Mouse (Mus musculus) intestine, embryonic 15.5 days (tissue): ENCODE results near the gene Samd4. TPM values are rescaled to one million over a fixed set of nuclear protein-coding genes. Genes with fewer than 3 reads are reported as not detected.

Experiments used
- ATAC-seq: fragments of 200-750 bp; cut with Nextera tagmentation; 2 replicates; pipeline ENCODE4 v1.8.0; 2017; ENCODE audit warnings: moderate TSS enrichment, moderate library complexity
- H3K27ac ChIP-seq: fragments of 300-500 bp; sonication (generic); 2 replicates; pipeline ENCODE4 v1.5.1; 2015; ENCODE audit warnings: mild to moderate bottlenecking, inconsistent platforms
- H3K27me3 ChIP-seq: fragments of 300-500 bp; sonication (generic); replicated peaks from 2 replicates; pipeline ENCODE4 v1.6.1; 2015; ENCODE audit warnings: inconsistent platforms
- H3K36me3 ChIP-seq: fragments of 300-500 bp; sonication (generic); 2 replicates; pipeline ENCODE4 v1.6.1; 2015; ENCODE audit warnings: inconsistent platforms
- H3K4me1 ChIP-seq: fragments of 300-500 bp; sonication (generic); replicated peaks from 2 replicates; pipeline ENCODE4 v1.6.1; 2015; ENCODE audit warnings: inconsistent platforms
- H3K4me2 ChIP-seq: fragments of 300-500 bp; sonication (generic); replicated peaks from 2 replicates; pipeline ENCODE4 v1.6.1; 2015; ENCODE audit warnings: mild to moderate bottlenecking, inconsistent platforms
- H3K4me3 ChIP-seq: fragments of 300-500 bp; sonication (generic); replicated peaks from 2 replicates; pipeline ENCODE4 v1.5.1; 2015; ENCODE audit warnings: inconsistent platforms
- H3K9ac ChIP-seq: fragments of 300-500 bp; sonication (generic); 2 replicates; pipeline ENCODE4 v1.6.1; 2015; ENCODE audit warnings: inconsistent platforms
- H3K9me3 ChIP-seq: fragments of 300-500 bp; sonication (generic); 2 replicates; pipeline ENCODE4 v1.6.1; 2016; ENCODE audit warnings: inconsistent platforms
- WGBS: fragments of 180-500 bp; shearing (Covaris S2); methylation state at CpG from one replicate; pipeline ENCODE4 v1.1.7; 2015; 5-methylcytosine and 5-hydroxymethylcytosine counted together
- polyA plus RNA-seq: library from polyadenylated mRNA; unstranded; fragments of >200 nt; fragmentation: Nextera tagmentation; extraction: Ambion mirVana; gene quantifications from 2 replicates; pipeline ENCODE4 v1.2.1, GENCODE M21; 2015

Samd4 gene
- polyA plus RNA-seq, 1 experiment from 2014 or later = 5.4 TPM

DNA sequence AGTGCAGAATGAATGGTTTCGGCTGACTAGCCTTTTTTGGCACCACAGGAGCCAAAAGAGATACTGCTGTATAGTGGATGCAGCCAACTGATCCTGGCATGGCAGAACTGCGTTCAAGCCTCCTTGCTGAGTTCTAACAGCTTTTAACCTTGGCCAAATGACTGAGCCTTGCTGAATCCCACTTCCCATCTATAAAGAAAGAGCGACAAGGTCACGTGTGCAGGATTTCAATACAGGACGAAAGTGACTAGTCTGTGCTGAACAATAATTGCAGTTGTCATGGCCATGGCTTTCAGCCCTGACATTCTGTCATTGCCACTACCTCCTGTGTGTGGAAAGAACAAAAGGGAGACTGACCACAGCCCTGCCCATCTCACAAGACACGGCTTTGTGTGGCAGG is 99.5 kb downstream of the Samd4 start:
- Histone ChIP-seq H3K4me1 (no peaks in the 10 kb centered on the region), H3K9ac (no peak overlapping the region), H3K27me3 (no peaks in the 10 kb centered on the region), H3K27ac (no peak overlapping the region), H3K4me2 (no peak overlapping the region), H3K4me3 (no peak overlapping the region), H3K9me3 (no peaks in the 10 kb centered on the region), H3K36me3 (no peaks in the 10 kb centered on the region)
- WGBS = 83% methylated on average over 6 of the region's 6 CpGs
- ATAC-seq = no peak

DNA sequence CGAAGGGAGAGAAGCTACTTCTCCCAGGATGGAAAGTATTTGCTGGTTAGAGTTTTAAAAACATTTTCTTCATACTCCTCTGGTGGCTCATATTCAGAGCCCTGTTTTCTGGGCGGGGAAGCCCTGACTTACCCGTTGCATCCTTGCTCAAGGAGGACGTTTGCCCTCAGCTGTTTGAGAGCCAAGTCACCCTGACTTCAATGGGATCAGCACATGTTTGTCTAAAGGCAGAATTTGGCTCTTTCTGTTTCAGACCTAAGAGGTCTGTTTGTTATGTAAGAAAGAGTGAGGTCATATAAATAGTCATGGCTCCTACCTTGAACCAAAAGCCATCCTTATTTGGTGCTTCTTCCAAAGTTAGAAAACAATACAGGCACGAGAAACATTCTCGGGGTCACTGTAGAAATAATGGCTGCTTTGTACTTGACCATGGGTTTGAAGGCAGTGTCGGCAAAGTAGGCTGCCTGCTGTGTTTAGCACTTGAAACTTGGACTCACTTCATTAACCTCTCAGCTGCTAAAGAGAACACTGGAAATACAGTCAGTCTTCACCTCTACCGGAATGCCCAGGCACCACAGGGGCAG is 102.0 kb downstream of the Samd4 start:
- Histone ChIP-seq H3K4me2 (no peak overlapping the region), H3K4me1 (no peaks in the 10 kb centered on the region), H3K27me3 (no peaks in the 10 kb centered on the region), H3K36me3 (no peaks in the 10 kb centered on the region), H3K4me3 (no peak overlapping the region), H3K9me3 (no peaks in the 10 kb centered on the region), H3K27ac (no peak overlapping the region), H3K9ac (no peak overlapping the region)
- no peak for ATAC-seq
- WGBS = 71% methylated on average over 8 of the region's 8 CpGs

DNA sequence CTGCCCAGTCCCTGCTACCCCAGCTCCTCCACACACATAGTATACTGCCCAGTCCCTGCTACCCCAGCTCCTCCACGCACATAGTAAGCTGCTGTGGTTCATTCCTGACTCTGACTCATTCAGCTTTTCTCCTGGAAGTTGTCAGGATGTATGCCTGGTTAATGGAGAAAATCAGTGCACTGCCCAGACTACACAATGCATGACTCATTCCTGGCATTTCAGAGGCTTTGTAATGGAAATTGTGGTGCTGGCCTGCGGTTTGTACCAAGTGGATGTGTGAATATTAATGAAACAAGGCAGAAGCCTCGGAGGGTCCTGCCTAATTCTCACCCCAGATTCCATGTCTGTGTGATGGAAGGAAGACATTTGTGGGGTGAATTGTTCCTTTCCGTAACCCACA is 107.0 kb downstream of the Samd4 start:
- H3K4me2 ChIP-seq = no peak overlapping the region
- 51% methylated on average over 4 of the region's 4 CpGs for WGBS
- H3K9me3 ChIP-seq = no peaks in the 10 kb centered on the region
- no peak overlapping the region for H3K9ac ChIP-seq
- no peaks in the 10 kb centered on the region for H3K36me3 ChIP-seq
- no peaks in the 10 kb centered on the region for H3K27me3 ChIP-seq
- H3K4me3 ChIP-seq = no peak overlapping the region
- no peak for ATAC-seq
- no peaks in the 10 kb centered on the region for H3K4me1 ChIP-seq
- no peak overlapping the region for H3K27ac ChIP-seq

DNA sequence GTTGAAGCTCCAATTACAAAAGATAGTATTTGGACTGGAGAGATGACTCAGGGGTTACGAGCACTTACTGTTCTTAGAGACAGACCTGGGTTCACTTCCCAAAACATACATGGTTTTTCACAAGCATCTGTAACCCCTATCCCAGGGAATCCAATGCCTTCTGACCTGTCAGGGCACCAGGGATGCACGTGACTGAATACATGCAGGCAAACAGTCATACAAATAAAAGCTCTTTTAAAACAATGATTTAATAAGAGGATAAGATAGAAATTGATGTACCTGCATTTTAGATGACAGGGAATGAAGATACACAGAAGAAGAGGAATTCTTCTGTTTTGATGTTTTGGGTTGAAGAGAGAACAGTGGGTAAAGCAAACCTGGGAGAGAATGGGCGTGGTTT is 107.8 kb downstream of the Samd4 start:
- Histone ChIP-seq H3K36me3 (no peaks in the 10 kb centered on the region), H3K4me3 (no peak overlapping the region), H3K9ac (no peak overlapping the region), H3K4me1 (no peaks in the 10 kb centered on the region), H3K4me2 (no peak overlapping the region), H3K9me3 (no peaks in the 10 kb centered on the region), H3K27ac (no peak overlapping the region), H3K27me3 (no peaks in the 10 kb centered on the region)
- 79% methylated on average over 3 of the region's 3 CpGs for WGBS
- no peak for ATAC-seq

DNA sequence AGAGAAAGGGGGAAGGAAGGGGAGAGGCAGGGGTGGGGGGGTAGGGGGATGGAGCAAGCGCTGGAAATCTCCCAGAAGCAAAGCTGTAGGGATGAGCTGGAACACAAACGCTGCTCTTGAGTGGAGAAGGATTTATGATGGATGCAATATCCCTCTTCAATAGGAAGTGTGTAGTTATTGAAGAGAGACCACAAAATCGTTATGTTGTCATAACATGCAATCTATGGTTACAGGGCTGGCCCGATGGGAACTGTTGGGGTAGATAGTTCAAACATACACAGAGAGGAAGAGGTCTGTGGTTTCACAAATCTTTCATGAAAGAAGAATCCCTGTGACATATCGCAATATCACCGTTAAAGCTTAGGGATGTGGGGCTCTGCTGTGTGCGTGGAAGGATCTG is 112.0 kb downstream of the Samd4 start:
- Histone ChIP-seq H3K27ac (no peak overlapping the region), H3K9ac (no peak overlapping the region), H3K4me1 (no peaks in the 10 kb centered on the region), H3K4me3 (no peak overlapping the region), H3K4me2 (no peak overlapping the region), H3K36me3 (no peaks in the 10 kb centered on the region), H3K27me3 (no peaks in the 10 kb centered on the region), H3K9me3 (no peaks in the 10 kb centered on the region)
- WGBS = 59% methylated on average over 7 of the region's 7 CpGs
- no peak for ATAC-seq

DNA sequence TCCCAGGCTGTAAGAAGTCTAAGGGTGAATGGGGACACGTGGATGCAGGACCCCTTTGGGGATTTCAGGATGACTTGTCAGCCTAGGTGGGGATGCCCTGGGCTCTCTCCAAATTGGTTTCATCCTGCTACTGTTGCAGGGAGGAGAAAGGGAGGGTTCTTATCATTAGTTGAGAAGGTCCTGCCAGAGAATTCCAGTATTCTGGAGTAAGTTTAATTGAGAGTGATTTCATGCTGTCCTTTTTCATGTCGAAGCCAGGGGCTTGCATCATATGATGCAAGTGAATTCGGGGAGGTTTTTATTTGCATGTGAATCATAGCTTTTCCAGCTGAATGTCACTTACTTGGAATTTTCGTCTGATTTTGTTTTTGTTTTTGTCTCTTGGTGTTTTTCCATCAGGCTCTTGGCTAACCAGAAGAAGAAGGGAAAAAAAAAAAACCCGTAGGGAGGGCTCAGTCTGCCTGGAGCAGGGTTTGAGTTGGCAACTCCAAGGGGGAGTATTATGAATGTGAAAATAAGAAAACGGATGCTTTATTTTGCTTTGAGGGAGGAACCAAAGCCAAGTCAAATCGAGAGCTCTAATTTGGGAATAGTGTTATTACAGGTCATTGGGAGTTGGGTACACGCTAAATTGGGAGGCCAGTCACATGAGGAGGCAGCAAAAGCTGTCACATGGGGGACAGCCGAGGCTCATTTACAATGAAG is 116.8 kb downstream of the Samd4 start:
- H3K4me2 ChIP-seq = no peak overlapping the region
- no peak overlapping the region for H3K9ac ChIP-seq
- 0 out of 2 replicates have a peak, but pooled peaks cover 2% of the 10 kb centered on the region for H3K4me1 ChIP-seq
- WGBS = 69% methylated on average over 9 of the region's 9 CpGs
- no peaks in the 10 kb centered on the region for H3K9me3 ChIP-seq
- H3K36me3 ChIP-seq = no peaks in the 10 kb centered on the region
- ATAC-seq = no peak
- H3K27ac ChIP-seq = no peak overlapping the region
- no peak overlapping the region for H3K4me3 ChIP-seq
- H3K27me3 ChIP-seq = no peaks in the 10 kb centered on the region

DNA sequence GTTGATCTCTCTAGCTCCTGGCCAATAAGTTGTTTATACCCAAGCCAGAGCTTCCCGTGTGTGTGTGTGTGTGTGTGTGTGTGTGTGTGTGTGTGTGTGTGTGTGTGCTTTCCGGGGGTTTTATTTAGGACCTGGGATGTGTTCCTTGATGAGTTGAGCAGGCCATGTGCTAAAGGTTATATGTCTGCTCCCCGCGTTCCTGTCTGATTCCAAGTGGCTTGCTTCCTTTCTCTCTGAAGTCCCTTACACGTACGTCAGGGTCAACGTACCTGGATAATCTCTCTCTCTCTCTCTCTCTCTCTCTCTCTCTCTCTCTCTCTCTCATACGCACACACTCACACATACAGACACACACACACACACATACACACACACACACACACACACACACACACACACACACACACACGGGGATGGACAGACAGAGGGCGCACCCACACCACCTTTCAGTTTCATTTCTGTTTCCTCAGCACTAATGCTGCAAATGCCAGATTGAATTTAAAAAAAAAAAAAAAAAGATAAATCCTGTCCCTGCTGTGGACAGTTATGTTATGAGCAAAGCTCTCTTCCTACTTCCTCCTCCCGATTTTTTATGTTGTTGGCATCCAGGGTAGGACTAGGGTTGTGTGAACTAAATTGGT is 117.6 kb downstream of the Samd4 start:
- H3K27ac ChIP-seq = no peak overlapping the region
- WGBS = 63% methylated on average over 11 of the region's 11 CpGs
- H3K9me3 ChIP-seq = no peaks in the 10 kb centered on the region

DNA sequence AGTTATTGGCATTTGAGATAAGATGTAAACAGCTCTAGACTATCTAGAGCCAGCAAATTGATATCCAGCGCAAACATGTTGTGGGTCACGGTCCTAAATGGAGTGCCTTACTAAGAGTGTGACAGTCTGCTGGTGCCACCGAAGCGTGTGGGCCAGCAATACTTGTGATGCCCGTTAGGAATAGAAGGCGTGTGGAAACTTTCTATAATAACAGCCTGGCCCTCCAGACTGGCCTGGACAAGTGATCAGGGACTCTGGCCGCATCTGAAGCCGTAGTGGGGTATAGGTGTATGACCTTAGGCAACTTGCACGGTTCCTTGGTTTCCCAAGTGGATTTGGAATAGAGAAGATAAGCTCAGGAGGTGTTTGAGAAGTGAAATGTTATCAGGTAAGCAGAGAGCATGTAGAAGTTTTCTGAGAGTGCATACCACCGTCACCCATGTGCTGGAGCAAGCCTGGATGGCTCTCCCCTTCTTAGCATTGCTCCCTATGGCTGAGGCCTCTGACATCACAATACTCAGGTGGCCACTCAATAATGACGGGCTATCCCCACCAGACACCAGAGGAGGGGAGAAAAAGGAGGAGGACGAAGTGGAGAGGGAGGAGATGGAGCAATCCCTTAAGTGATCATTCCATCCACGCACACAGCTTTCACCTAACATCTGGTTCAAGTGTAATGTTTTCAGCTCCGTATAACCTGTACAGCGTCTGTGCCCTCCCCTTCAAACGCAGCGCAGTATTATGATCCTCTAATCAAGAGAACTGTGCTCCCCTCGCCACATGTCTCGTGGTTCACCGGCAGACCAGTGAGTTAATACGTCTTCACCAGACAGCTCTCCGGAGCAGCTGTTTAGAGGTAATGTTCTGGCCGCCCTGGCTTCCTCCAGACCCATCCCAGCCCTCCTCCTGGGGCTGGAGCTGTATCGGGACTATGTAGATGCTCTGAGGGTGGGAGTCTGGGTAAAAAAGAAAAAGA is 118.4 kb downstream of the Samd4 start:
- H3K9ac ChIP-seq = no peak overlapping the region
- no peaks in the 10 kb centered on the region for H3K27me3 ChIP-seq
- 60% methylated on average over 24 of the region's 24 CpGs for WGBS
- H3K36me3 ChIP-seq = no peaks in the 10 kb centered on the region
- H3K4me1 ChIP-seq = 0 out of 2 replicates have a peak, but pooled peaks cover 2% of the 10 kb centered on the region
- no peaks in the 10 kb centered on the region for H3K9me3 ChIP-seq
- ATAC-seq = no peak
- H3K27ac ChIP-seq = no peak overlapping the region
- no peak overlapping the region for H3K4me2 ChIP-seq
- no peak overlapping the region for H3K4me3 ChIP-seq

More for the DNA sequence above, 117.6 kb downstream of the Samd4 start:
- H3K36me3 ChIP-seq = no peaks in the 10 kb centered on the region
- no peaks in the 10 kb centered on the region for H3K27me3 ChIP-seq
- no peak overlapping the region for H3K4me2 ChIP-seq
- H3K4me3 ChIP-seq = no peak overlapping the region
- ATAC-seq = no peak
- no peak overlapping the region for H3K9ac ChIP-seq
- 0 out of 2 replicates have a peak, but pooled peaks cover 2% of the 10 kb centered on the region for H3K4me1 ChIP-seq

DNA sequence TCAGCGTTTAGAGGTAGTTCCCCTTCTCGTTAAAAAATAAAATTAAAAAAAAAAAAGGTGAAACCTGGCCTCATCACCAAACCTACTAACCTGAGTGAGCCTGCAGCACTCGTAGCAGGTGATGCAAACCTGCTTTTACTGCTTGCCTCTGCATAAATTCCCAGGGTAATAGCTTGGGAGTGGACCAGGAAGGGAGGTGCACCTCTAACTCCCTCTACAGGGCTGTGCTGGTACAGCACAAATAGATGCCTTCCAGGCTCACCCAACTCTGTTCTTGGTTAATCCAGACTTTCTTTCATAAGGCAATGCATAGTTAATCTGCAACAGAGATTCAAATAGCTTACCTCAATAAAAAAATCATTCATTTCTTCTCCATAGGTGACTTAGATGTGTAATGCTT is 121.5 kb downstream of the Samd4 start:
- H3K4me3 ChIP-seq = no peak overlapping the region
- no peaks in the 10 kb centered on the region for H3K36me3 ChIP-seq

DNA sequence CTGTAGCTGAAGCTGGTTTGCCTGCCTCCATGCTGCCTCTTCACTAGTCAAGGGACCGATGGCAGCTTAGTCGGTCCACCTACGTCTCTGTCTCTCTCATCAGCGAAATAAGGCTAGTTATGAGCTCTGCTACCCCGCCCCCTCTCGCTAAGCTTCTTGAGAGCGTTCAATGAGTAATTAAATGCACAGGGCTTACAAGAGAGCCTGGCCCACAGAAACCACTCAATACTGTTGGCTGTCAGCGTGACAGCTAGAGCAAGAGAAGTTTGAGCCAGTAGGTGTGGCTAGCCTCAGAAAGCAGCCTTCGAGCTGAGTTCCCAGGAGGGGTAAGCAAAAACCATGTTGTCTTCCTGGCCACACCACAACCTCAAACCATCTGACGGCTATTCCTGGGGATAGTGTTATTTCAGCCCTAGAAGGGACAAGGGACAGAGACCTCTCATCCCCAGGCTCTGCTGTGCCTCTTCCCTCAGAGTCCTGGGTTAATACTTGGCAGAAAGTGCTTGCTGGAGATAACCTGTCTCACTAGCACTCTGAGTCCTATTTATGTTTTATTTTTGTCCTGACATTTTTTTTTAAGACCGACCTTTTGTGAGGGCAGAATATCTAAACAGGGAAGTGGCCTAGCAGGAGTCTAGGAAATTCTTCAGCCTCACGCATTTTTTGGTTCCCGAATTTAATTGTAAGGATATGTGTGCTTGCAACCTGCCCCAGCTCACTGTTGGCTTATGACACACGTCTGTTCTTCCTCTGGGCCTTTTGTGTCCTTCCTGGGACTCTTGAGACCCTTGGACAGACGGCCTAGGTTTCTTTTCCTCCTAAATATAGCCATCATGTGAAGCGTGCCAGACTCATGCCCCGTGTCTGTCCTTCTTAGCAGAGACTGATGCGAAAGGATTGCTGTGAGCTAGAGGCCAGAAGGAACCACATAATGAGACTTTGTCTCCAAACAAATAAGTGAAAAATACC is 128.8 kb downstream of the Samd4 start:
- H3K4me1 ChIP-seq = no peaks in the 10 kb centered on the region
- no peaks in the 10 kb centered on the region for H3K9me3 ChIP-seq
- no peak overlapping the region for H3K4me3 ChIP-seq
- H3K36me3 ChIP-seq = no peaks in the 10 kb centered on the region
- 68% methylated on average over 18 of the region's 18 CpGs for WGBS
- H3K27me3 ChIP-seq = no peaks in the 10 kb centered on the region
- no peak overlapping the region for H3K4me2 ChIP-seq
- no peak overlapping the region for H3K9ac ChIP-seq
- no peak for ATAC-seq
- H3K27ac ChIP-seq = no peak overlapping the region

More for the DNA sequence above, 121.5 kb downstream of the Samd4 start:
- H3K9me3 ChIP-seq = no peaks in the 10 kb centered on the region
- H3K4me1 ChIP-seq = 0 out of 2 replicates have a peak, but pooled peaks cover 2% of the 10 kb centered on the region
- no peak overlapping the region for H3K9ac ChIP-seq
- no peaks in the 10 kb centered on the region for H3K27me3 ChIP-seq
- H3K27ac ChIP-seq = no peak overlapping the region
- no peak overlapping the region for H3K4me2 ChIP-seq
- ATAC-seq = no peak
- WGBS = 26% methylated on average over 3 of the region's 3 CpGs

DNA sequence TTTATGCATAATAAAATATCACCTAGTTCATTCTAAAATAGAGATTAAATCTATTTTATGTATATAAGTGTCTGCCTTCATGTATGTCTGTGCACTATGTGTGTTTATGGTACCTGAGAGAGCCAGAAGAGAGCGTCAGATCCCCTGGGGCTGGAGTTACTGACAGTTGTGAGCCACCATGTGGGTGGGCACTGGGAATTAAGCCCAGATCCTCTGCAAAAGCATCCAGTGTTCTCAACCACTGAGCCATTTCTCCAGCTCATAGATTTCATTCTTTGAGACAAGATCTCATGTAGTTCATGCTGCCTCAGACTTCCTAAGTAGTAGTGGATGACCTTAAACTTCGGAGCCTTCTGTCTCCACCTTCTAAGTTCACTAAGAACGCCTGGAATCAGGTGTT is 133.0 kb downstream of the Samd4 start:
- WGBS = 86% methylated on average over 3 of the region's 3 CpGs

More for the DNA sequence above, 133.0 kb downstream of the Samd4 start:
- Histone ChIP-seq H3K9me3 (no peaks in the 10 kb centered on the region), H3K4me1 (no peaks in the 10 kb centered on the region), H3K4me3 (no peak overlapping the region), H3K27ac (no peak overlapping the region), H3K36me3 (no peaks in the 10 kb centered on the region), H3K9ac (no peak overlapping the region), H3K4me2 (no peak overlapping the region), H3K27me3 (no peaks in the 10 kb centered on the region)
- ATAC-seq = no peak
